Mouse (Mus musculus) common myeloid progenitor, adult 5-6 weeks (primary cell): ENCODE measurements around the gene Fam168a. TPM values are rescaled to one million over a fixed set of nuclear protein-coding genes. Genes with fewer than 3 reads are reported as not detected.
A peak's percentile ranks its signal among the peaks of the same experiment; 100 is the strongest.

ENCODE experiments used
- ATAC-seq: replicated peaks from 2 replicates; pipeline ENCODE4 v1.8.0; 2016; ENCODE audit warnings: low read depth, mild to moderate bottlenecking, moderate TSS enrichment, inconsistent platforms; ENCODE audit not compliant: poor library complexity, severe bottlenecking
- total RNA-seq: library from RNA; stranded (forward); fragments of 200-1000, 187-1606 nt; gene quantifications from 2 replicates; pipeline ENCODE4 v1.2.3, GENCODE M21; 2017

The Fam168a gene
- 12.2 and 17.0 TPM in 2 replicates for total RNA-seq

DNA sequence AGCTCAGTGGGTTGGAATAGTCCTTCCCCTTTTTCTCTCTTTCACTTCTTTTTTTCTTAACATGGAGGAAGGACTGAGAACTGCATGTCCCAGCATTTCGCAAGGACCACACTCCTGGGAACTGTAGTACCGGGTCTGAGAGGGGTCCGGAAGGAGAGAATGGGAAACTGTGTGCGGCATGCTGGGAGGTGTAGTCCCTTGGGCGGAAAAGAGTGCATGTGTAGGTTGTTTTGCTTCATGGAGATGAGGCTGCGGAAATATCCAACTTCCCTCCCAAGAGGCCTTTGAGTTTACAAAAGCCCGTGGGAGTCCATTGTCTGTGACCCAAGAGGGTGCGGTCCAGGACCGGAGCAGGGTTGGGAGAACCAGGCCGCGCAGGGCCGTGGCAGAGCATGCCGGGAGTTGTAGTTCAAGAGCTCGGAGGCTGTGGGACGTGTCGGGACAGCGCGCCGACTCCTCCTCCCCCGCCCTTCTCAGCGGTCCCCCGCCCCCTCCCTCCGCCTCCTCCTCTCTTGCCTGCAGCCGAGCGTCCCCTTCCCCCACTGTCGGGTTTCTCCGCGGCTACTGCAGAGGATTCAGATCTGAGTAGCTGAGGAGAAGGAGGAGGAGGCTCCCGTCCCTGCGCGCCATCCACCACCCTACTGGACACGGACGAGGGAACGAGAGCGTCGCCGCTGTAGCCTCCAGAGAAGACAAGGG lies at the start of gene Fam168a:
Gene Fam168a, plus strand, starts transcription at position 493 of the 699 bp plus-strand sequence.
- ATAC-seq: peak; percentile 95

DNA sequence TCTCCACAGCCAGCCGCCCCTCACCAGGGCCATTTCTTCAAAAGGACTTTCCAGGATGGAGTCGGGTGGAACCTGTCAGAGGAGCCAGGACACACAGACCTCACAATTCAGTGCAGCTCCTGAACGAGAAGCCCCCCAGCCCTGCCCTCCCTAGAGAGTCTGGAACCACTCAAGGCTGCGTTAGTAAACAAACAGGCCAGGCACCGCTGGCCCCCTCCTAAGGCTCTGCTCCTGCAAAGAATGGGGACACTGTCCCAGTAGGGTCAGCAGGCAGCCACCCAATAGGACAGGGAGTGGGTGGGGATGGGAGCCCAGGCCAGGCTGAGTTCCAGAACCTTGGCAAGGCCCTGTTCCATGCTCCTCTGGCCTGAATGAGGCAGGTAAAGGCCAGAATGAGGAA lies 49.7 kb upstream of the Fam168a start:
- ATAC-seq: no peak

GRCm38 (mm10) chr7:100658093-100658578 lies 48.3 kb upstream of the Fam168a start:
- ATAC-seq: no peak

- peak; percentile 59 for ATAC-seq
These were observed 45.2 kb upstream of the Fam168a start for GRCm38 (mm10) chr7:100661264-100661663.

DNA sequence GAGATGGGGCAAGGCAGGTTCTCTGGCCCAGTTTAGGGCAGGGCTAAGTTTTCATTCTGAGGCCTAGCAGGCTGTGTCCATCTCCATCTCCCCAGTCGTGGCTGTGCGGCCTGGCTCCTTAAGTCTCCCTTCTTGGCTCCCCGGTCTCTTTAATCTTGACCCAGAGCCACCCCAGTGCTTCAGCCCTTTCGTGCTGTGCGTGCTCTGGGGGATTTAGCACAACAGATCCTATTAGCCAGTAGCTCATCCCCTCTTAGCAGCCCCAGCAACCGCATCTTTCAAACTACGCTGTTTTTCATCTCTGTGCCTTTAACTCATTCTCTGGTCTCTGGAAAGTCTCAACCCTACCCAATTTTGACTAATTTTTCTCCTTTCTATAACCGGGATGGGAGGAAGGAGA lies 44.2 kb upstream of the Fam168a start, which contains the start of gene Plekhb1:
Gene Plekhb1, minus strand, starts transcription at position 184 of the 400 bp plus-strand sequence.
- ATAC-seq: no peak

- ATAC-seq: peak; percentile 96
These were observed 43.2 kb upstream of the Fam168a start for GRCm38 (mm10) chr7:100663190-100663589.

DNA sequence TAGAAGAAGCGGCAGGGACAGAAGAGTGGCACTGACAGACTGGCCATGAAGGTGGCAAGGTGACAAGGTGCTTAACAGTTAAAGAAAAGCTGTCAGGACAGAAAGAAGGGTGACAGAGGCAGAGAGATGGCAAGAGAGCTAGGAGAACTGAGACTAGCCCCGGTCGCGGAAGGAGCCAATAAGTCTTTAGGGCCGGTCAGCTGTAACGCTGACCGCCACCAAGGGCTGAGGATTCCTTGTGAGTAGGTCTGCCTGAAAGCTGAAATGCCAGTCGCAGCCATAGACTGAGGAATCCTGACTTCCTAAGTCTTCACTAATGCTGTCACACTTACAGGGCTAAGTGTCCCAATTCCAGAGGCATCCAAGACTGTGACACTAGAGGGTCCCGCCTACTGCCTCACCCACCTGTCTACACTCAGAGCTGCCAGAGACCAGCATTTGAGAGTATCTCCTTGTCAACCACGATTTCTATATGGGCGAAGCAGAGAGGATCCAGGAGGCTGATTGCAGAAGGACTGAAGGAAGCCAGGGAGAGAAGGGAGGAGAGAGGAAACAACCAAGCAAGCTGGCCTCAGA lies 42.6 kb upstream of the Fam168a start:
- ATAC-seq: no peak

- no peak for ATAC-seq
These were observed 35.8 kb upstream of the Fam168a start for GRCm38 (mm10) chr7:100670646-100671045.

GRCm38 (mm10) chr7:100673452-100673851 lies 33.0 kb upstream of the Fam168a start:
- no peak for ATAC-seq

- ATAC-seq: no peak
These were observed 31.5 kb upstream of the Fam168a start for GRCm38 (mm10) chr7:100674941-100675340.

DNA sequence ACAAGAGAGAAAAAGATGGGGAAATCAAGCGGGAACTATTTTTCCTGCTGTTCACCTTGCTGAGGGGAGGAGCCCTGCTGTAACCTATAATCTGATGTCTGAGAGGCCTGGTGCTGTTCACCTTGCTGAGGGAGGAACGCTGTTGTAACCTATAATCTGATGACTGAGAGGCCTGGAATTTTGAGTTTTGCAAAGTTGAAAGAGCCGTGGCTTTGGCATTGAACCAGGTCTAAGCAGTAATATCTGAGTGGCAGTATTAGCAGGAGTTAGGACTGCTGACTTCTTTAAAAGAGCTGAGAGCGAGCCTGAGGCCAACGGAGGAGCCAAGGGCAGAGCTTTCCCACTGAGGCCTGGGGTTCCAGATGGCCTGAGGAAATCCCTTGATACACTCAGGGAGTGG lies 28.4 kb upstream of the Fam168a start:
- ATAC-seq: no peak

DNA sequence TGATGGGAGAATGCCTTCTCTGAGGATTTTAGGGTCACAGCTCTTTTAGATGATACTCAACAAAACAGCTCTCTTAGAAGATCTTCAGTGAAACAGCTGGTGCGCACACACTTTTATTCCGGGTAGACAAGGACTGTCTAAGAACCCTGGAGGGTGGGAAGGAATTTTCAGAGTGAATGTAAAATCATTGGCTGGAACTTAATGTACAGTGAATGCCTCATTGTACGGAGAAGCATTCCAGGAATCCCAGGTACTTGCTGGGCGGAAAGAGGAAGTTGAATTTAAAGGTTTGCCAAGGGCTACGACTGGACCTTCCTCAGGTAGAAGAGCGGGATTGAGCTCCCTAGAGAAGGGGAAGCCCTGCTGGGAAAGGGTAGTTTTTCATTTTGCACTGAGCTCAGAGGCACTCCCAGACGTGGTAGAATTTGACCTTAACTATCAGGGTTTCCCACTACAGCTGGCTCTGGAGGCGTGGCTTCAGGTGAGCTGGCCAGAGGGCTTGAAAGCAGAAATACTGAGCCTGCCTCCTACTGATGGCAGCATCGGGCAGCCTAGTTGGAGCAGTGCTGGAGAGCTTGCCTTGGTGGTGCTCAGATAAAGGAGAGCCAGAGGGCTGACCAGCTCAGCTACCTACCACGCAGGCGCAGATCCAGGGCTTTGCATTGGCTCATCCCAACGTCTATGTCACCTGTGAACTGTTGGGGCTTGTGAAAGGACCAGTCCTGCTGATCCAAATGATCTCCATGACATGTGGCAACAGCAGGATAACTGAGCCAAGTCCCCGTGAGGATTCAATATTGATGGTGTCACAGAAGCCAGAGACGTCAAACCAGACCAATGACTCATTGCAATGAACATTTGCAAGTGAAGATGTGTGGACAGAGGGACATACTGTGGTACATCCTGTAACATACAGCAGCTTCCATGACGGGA lies 27.2 kb upstream of the Fam168a start:
- no peak for ATAC-seq

DNA sequence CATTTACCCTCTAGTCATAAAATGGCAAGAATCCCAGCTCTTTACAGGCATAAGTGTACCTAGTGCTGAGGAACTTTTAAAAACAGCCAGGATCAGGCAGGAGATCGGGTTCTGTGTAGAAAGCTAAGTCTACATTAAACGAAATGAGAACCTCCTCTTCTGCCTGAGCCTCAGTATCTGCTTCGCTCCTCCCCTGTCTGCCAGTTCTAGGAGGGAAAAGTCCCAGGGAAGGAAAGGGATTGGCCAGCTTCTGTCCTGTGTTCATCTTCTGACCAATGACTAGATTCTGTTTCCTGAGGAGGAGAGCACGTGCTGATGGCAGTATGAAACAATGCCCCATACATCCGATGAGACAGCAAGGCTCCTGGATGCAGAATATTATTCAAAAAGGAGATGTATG lies 25.3 kb upstream of the Fam168a start:
- ATAC-seq: no peak

GRCm38 (mm10) chr7:100683241-100683640 lies 23.2 kb upstream of the Fam168a start:
- no peak for ATAC-seq

- no peak for ATAC-seq
These were observed 22.4 kb upstream of the Fam168a start for GRCm38 (mm10) chr7:100684081-100684480.

DNA sequence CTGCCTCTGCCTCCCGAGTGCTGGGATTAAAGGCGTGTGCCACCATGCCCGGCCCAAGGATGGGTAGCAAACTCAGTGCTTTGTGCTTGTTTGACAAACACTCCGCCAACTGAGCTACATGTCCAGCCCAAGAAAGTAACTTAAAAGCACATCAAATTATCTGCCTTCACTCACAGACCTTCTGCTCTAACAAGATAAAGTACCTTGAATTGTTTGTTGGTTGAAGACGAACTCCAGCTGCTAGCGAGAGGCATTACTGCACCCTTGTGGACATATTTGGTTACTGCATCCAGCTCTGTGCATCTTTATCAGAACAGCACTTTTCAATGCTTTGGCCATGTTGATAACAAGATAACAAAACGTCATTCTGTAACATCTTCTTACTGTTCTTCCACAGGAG lies 21.9 kb upstream of the Fam168a start:
- ATAC-seq: peak; percentile 89

GRCm38 (mm10) chr7:100685061-100686030 lies 21.1 kb upstream of the Fam168a start:
- ATAC-seq: peak; percentile 92

- no peak for ATAC-seq
These were observed 18.0 kb upstream of the Fam168a start for GRCm38 (mm10) chr7:100688471-100688870.

- no peak for ATAC-seq
These were observed 13.2 kb upstream of the Fam168a start for GRCm38 (mm10) chr7:100693199-100693598.
